Mouse (Mus musculus) stomach, postnatal 0 days (tissue): ENCODE data around the gene Cltrn.
A peak's percentile ranks its signal among the peaks of the same experiment; 100 is the strongest.

ENCODE experiments used
- CTCF ChIP-seq: IDR thresholded peaks from 2 replicates; pipeline ENCODE4 v1.5.1; 2016; ENCODE audit warnings: antibody characterized with exemption, low read depth, mild to moderate bottlenecking, moderate library complexity
- EP300 ChIP-seq: optimal IDR thresholded peaks from 2 replicates; pipeline ENCODE3; 2016; ENCODE audit warnings: antibody characterized with exemption

- TF ChIP-seq CTCF = no peak
- TF ChIP-seq EP300 = peak; percentile 94
Observed at GRCm38 (mm10) chrX:164076040-164076775, 12.4 kb upstream of the Cltrn start, which contains the start of gene Siah1b.
